Mouse (Mus musculus): Measurements from ENCODE around the gene Tssc4.

The Tssc4 gene

GRCm38 (mm10) chr7:143108996-143109660 is 40.1 kb downstream of the Tssc4 start:
- CTCF ChIA-PET, result interaction anchor here (0.5 to 2.7 kb wide), 9 partner anchors 14 to 364 kb away, joined by 3 to 10 read pairs (median 4); partner anchors contain the start of genes Trpm5 (in 2 of the 4) and Slc22a18 (in 1 of the 4)
- POLR2A ChIA-PET, result interaction anchor here in 2 of 4 experiments (0.7 to 1.2 kb wide), 3 partner anchors 11 to 56 kb away, joined by 3 to 4 read pairs (median 3); no protein-coding TSS in a partner anchor

GRCm38 (mm10) chr7:143109696-143110095 is 40.6 kb downstream of the Tssc4 start:
- ChIA-PET CTCF (interaction anchor here (0.5 to 2.7 kb wide), 13 partner anchors 15 to 364 kb away, joined by 3 to 12 read pairs (median 6); partner anchors contain the start of genes Trpm5 (in 2 of the 4) and Slc22a18 (in 1 of the 4)), POLR2A (interaction anchor here in 2 of 4 experiments (0.7 to 1.3 kb wide), 4 partner anchors 10 to 44 kb away, joined by 3 to 4 read pairs (median 4); no protein-coding TSS in a partner anchor)

GRCm38 (mm10) chr7:143110803-143111202 is 41.8 kb downstream of the Tssc4 start:
- CTCF ChIA-PET, result interaction anchor here (0.5 to 2.7 kb wide), 30 partner anchors 9 to 638 kb away, joined by 3 to 21 read pairs (median 6); partner anchors contain the start of genes Trpm5 (in 2 of the 4) and Slc22a18 (in 1 of the 4)
- POLR2A ChIA-PET, result interaction anchor here in 2 of 4 experiments (0.7 to 2.2 kb wide), 6 partner anchors 9 to 357 kb away, joined by 3 to 5 read pairs (median 4); no protein-coding TSS in a partner anchor

- ChIA-PET CTCF (interaction anchor here (0.5 to 2.3 kb wide), 15 partner anchors 12 to 394 kb away, joined by 3 to 21 read pairs (median 6); partner anchors contain the start of gene Trpm5 (in 1 of the 4)), POLR2A (interaction anchor here in 2 of 4 experiments (1.1 to 2.2 kb wide), 4 partner anchors 8 to 27 kb away, joined by 3 to 5 read pairs (median 4); no protein-coding TSS in a partner anchor)
Observed at GRCm38 (mm10) chr7:143111719-143112118, 42.7 kb downstream of the Tssc4 start.

- ChIA-PET CTCF (interaction anchor here in 2 of 4 experiments (0.6 to 2.3 kb wide), 7 partner anchors 18 to 392 kb away, joined by 3 to 21 read pairs (median 5); partner anchors contain the start of gene Trpm5 (in 1 of the 2)), POLR2A (interaction anchor here in 3 of 4 experiments (0.8 to 2.2 kb wide), 4 partner anchors 12 to 59 kb away, joined by 3 to 8 read pairs (median 5); no protein-coding TSS in a partner anchor)
Observed at GRCm38 (mm10) chr7:143112395-143112794, 43.3 kb downstream of the Tssc4 start.

GRCm38 (mm10) chr7:143114773-143115172 is 45.7 kb downstream of the Tssc4 start:
- ChIA-PET CTCF (no interaction called here), POLR2A (no interaction called here)

- POLR2A ChIA-PET, result interaction anchor here in 3 of 4 experiments (0.5 to 1.6 kb wide), 7 partner anchors 8 to 190 kb away, joined by 3 to 4 read pairs (median 3); partner anchors contain the start of gene Kcnq1 (in 1 of the 3)
- CTCF ChIA-PET, result interaction anchor here (0.6 to 2.8 kb wide), 10 partner anchors 8 to 354 kb away, joined by 3 to 13 read pairs (median 4); no protein-coding TSS in a partner anchor
Observed at GRCm38 (mm10) chr7:143116521-143116920, 47.5 kb downstream of the Tssc4 start.

- CTCF ChIA-PET, result interaction anchor here in 3 of 4 experiments (0.6 to 8.5 kb wide), 9 partner anchors 9 to 350 kb away, joined by 3 to 52 read pairs (median 7); no protein-coding TSS in a partner anchor
- POLR2A ChIA-PET, result interaction anchor here in 3 of 4 experiments (0.8 to 1.9 kb wide), 15 partner anchors 9 to 481 kb away, joined by 3 to 6 read pairs (median 4); partner anchors contain the start of genes Cars (in 1 of the 3) and Cd81 (in 1 of the 3)
Observed at GRCm38 (mm10) chr7:143119407-143119806, 50.4 kb downstream of the Tssc4 start.

- POLR2A ChIA-PET, result interaction anchor here in 2 of 4 experiments (0.8 to 1.9 kb wide), 15 partner anchors 9 to 480 kb away, joined by 3 to 6 read pairs (median 4); partner anchors contain the start of gene Cars (in 1 of the 2)
- CTCF ChIA-PET, result interaction anchor here in 2 of 4 experiments (1.4 to 8.5 kb wide), 7 partner anchors 9 to 350 kb away, joined by 4 to 52 read pairs (median 9); partner anchors contain the start of gene Trpm5 (in 1 of the 2)
Observed at GRCm38 (mm10) chr7:143119826-143120225, 50.8 kb downstream of the Tssc4 start.
